Mouse (Mus musculus): ENCODE results near the gene Sparcl1.

DNA sequence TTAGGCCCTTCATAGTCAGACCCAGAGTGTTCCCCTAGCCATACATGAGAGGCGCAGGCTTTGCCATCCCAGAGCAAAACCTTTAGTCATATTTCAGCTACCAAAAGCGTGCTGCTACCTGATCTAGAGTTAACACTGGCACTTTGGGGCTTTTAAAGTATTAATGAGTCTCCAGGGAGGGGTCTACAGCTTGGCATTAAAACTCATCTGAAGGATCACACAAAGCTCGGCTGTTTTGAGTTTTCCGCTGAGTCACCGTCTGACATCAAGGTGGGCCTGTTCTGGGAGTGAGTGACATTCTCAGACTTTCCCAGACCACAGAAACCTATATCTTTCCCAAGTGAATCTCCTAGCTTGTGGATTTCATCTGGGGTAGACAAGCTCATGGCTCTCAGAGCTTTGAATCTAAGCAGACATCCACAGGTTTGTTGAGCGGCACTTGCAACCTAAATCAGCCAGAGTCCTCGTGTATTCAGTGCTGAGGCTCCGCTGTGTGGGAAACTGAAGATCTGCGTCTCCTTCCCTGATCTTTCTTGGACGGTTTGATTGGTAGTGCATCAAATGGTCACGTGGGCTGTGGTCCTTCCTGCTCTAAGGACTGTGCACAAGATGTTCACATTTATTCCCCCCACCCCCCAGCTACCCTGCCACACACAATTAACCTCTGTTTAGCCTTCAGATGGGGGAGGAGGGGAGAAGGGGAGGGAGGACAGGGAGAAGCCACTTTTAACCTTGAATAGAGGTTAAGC is 5.2 kb downstream of the Sparcl1 start:
- TF ChIP-seq CTCF (IDR thresholded peaks at IDR 0.05; ENCODE audit: low read depth) (no peak), EP300 (optimal IDR thresholded peaks at IDR 0.05) (peak; percentile 18)
